Mouse (Mus musculus): ENCODE measurements around the gene Map1s.
A peak's percentile ranks its signal among the peaks of the same experiment; 100 is the strongest.

Map1s gene

DNA sequence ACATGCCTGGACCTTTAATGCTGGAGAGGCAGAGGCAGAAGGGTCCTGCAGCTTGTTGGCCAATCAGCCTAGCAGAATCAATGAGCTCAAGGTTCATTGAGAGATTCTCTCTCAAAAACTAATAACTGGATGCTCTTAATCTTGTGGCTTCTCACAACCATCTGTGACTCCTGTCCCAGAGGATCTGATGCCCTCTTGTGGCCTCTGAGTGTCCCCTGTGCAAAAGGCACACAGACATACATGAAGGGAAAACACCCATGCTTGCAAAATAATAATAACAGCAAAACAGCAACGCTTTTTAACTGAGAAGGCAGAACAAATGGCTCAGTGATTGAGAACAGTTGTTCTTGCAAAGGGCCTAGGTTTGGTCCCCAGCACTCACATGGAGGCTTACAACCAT is 44.1 kb downstream of the Map1s start:
- no peak for DNase-seq

DNA sequence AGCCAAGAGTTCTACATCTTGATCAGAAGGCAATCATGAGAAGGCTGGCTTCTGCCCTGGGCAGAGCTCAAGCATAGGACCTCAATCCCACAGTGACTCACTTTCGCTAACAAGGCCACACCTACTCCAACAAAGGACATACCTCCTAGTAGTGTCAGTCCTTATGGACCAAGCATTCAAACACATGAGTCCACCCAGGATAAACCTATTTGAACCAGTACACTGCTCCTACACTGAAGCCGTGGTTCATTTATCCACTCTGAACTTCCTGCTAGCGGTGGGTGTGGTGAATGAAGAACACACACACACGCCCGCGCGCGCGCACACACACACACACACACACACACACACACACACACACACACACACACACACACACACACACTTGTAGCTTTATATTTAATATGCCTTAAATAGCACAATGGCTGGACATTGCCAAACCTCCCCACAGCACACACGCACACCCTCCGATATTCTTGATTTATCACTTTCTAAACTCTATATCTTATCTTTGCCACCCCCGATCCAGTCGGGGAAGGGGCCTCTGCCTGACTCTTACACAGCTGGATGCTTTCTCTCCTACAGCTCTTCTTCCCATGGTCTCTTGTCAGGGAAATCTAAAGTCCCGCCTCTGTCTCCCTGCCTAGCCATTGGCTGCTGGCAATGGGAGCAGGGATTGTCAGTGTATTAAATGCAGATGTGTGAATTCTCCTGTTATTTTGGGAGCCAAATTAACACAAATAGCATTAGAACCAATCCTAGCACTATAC is 55.2 kb downstream of the Map1s start:
- DNase-seq = no peak

DNA sequence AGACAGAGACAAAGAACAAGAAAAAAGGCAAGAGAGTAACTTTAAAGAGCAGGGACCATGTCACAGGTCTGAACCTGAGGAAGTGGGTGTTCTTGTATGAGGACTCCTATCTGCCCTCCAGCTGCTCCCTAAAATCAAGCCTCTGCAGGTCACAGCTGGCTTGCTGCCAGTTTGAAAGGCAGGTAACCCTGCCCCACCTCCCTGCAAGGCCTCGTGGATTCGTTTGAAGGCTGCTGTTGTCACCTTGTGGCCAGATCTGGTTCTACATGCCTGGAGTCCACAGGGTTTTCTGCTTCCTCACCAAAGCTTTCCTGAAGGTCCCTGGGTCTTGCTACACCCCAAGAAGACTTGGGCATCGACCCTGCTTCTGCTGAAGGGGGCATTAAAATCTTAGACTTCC is 58.4 kb downstream of the Map1s start:
- peak; percentile 69 for DNase-seq

DNA sequence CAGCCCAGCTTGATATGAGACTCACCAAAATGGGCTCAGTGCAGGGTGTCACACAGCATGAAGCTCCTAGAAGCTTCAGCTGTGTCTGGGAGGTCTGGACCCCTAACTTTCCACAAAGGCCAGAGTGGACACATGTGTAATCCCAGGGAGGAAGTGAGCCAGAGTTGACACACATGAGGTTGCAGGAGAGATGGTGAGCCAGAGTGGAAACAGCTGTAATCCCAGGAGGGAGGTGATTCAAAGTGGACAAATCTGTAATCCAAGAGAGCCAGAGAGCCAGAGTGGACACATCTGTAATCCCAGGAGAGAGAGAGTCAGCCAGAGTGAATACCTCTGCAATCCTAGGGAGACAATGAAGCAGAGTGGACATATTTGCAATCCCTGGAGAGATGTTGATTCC is 59.1 kb downstream of the Map1s start:
- no peak for DNase-seq
